Mouse (Mus musculus) lung, postnatal 0 days (tissue): ENCODE results near the gene Ddx41. TPM values are rescaled to one million over a fixed set of nuclear protein-coding genes. Genes with fewer than 3 reads are reported as not detected.

Source experiments
- ATAC-seq: fragments of 200-750 bp; cut with Nextera tagmentation; 2 replicates; pipeline ENCODE4 v1.8.0; 2017; ENCODE audit warnings: moderate library complexity
- DNase-seq: peaks from one replicate; pipeline ENCODE4 v3.0.0-alpha.2; 2016; ENCODE audit warnings: low spot score
- H3K27ac ChIP-seq: fragments of 300-500 bp; sonication (generic); 2 replicates; pipeline ENCODE4 v1.5.1; 2014; ENCODE audit warnings: antibody characterized with exemption, mild to moderate bottlenecking, low read length, mixed read lengths
- H3K27me3 ChIP-seq: fragments of 300-500 bp; sonication (generic); replicated peaks from 2 replicates; pipeline ENCODE4 v1.6.1; 2014; ENCODE audit warnings: low read length, mixed read lengths; ENCODE audit not compliant: insufficient read depth
- H3K36me3 ChIP-seq: fragments of 300-500 bp; sonication (generic); 2 replicates; pipeline ENCODE4 v1.6.1; 2014; ENCODE audit warnings: low read length, mixed read lengths; ENCODE audit not compliant: insufficient read depth
- H3K4me1 ChIP-seq: fragments of 300-500 bp; sonication (generic); 2 replicates; pipeline ENCODE4 v1.6.1; 2014; ENCODE audit warnings: antibody characterized with exemption, low read depth, low read length, mixed read lengths; ENCODE audit not compliant: insufficient read depth
- H3K4me2 ChIP-seq: fragments of 300-500 bp; sonication (generic); replicated peaks from 2 replicates; pipeline ENCODE4 v1.6.1; 2014; ENCODE audit warnings: low read depth, mild to moderate bottlenecking, low read length, moderate library complexity, mixed read lengths
- H3K4me3 ChIP-seq: fragments of 300-500 bp; sonication (generic); 2 replicates; pipeline ENCODE4 v1.5.1; 2014; ENCODE audit warnings: low read depth, low read length
- H3K9ac ChIP-seq: fragments of 300-500 bp; sonication (generic); replicated peaks from 2 replicates; pipeline ENCODE4 v1.6.1; 2014; ENCODE audit warnings: low read depth, mild to moderate bottlenecking
- H3K9me3 ChIP-seq: fragments of 300-500 bp; sonication (generic); 2 replicates; pipeline ENCODE4 v1.6.1; 2016; ENCODE audit warnings: low read length, mixed read lengths
- CTCF ChIP-seq: IDR thresholded peaks from 2 replicates; pipeline ENCODE4 v1.5.1; 2016; ENCODE audit warnings: antibody characterized with exemption, mild to moderate bottlenecking
- EP300 ChIP-seq: IDR thresholded peaks from 2 replicates; pipeline ENCODE4 v1.6.1; 2016; ENCODE audit warnings: antibody characterized with exemption, mild to moderate bottlenecking, control low read depth
- WGBS: fragments of 180-500 bp; shearing (Covaris S2); extraction: QIAGEN DNeasy Blood & Tissue Kit; methylation state at CpG from one replicate; pipeline ENCODE4 v1.1.7; 2014; 5-methylcytosine and 5-hydroxymethylcytosine counted together
- polyA plus RNA-seq: library from polyadenylated mRNA; unstranded; fragments of >200 nt; fragmentation: Nextera tagmentation; extraction: Ambion mirVana; gene quantifications from 2 replicates; pipeline ENCODE4 v1.2.1, GENCODE M21; 2015

Ddx41 gene
- polyA plus RNA-seq, 1 experiment from 2014 or later: 35.3 TPM

GRCm38 (mm10) chr13:55523951-55524600 lies 12.4 kb downstream of the Ddx41 start:
- Histone ChIP-seq H3K9ac (no peak overlapping the region), H3K4me3 (no peak overlapping the region), H3K36me3 (no peaks in the 10 kb centered on the region), H3K27ac (no peak overlapping the region), H3K27me3 (no peaks in the 10 kb centered on the region), H3K4me2 (no peak overlapping the region), H3K4me1 (no peaks in the 10 kb centered on the region), H3K9me3 (no peaks in the 10 kb centered on the region)
- TF ChIP-seq EP300 (no peak), CTCF (no peak)
- WGBS: 86% methylated on average over 23 of the region's 23 CpGs
- ATAC-seq (no peak), DNase-seq (no peak)

DNA sequence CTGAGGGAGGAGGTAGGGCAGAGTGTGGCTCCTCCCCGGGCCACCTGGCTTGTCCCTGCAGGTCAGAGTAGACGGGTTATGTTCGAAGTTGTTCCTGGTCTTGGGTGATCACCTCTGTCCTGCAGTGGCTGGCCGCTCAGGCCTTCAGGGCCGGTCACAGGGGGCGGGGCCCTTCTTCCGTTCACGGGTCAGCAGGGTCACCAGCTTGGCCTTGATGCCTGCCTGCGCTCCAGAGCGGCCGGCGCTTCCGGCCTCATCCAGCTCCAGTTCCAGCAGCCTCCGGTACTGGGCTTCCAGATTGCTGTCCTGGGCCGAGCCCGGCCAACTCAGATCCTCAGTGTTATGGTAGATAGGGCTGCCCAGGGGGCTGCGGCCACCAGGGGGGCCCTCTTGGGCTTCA lies 13.2 kb downstream of the Ddx41 start:
- Histone ChIP-seq H3K27ac (no peak overlapping the region), H3K9ac (no peak overlapping the region), H3K4me3 (no peak overlapping the region), H3K27me3 (no peaks in the 10 kb centered on the region), H3K4me1 (no peaks in the 10 kb centered on the region), H3K9me3 (no peaks in the 10 kb centered on the region), H3K4me2 (no peak overlapping the region), H3K36me3 (no peaks in the 10 kb centered on the region)
- DNase-seq: no peak
- ATAC-seq: peak; percentile 64
- WGBS: 63% methylated on average over 16 of the region's 17 CpGs
- TF ChIP-seq CTCF (no peak), EP300 (no peak)

- no peak overlapping the region for H3K4me3 ChIP-seq
- WGBS: 57% methylated on average over 8 of the region's 8 CpGs
- H3K27ac ChIP-seq: no peak overlapping the region
- ATAC-seq (no peak), DNase-seq (no peak)
- no peak overlapping the region for H3K9ac ChIP-seq
- H3K36me3 ChIP-seq: no peaks in the 10 kb centered on the region
- H3K4me1 ChIP-seq: no peaks in the 10 kb centered on the region
- no peak for TF ChIP-seq CTCF
- no peak for TF ChIP-seq EP300
- H3K27me3 ChIP-seq: no peaks in the 10 kb centered on the region
- H3K9me3 ChIP-seq: no peaks in the 10 kb centered on the region
- H3K4me2 ChIP-seq: no peak overlapping the region
Measured at GRCm38 (mm10) chr13:55522730-55523129, 13.7 kb downstream of the Ddx41 start.

DNA sequence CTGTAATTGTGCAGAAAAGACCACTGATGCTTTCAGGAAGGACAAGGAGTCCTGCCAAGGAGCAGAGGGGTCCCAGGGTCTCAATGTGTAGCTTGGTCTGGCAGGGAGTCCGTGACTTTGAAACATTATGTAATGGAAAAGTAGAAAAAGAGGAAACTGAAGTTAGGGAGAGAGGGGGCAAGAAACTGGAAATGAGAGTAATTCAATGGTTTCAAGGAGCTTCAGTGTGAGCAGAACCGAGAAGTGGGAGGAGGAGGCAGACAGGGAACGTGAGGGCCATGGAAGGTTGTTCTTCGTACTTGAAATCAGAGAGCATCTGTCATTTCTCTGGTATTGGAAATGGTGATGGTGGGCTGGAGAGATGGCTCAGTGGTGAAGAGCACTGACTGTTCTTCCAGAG lies 16.9 kb downstream of the Ddx41 start:
- no peak overlapping the region for H3K27ac ChIP-seq
- ATAC-seq: no peak
- H3K27me3 ChIP-seq: no peaks in the 10 kb centered on the region
- H3K36me3 ChIP-seq: no peaks in the 10 kb centered on the region
- H3K9me3 ChIP-seq: no peaks in the 10 kb centered on the region
- no peak for DNase-seq
- H3K9ac ChIP-seq: no peak overlapping the region
- H3K4me1 ChIP-seq: no peaks in the 10 kb centered on the region
- H3K4me2 ChIP-seq: no peak overlapping the region
- 66% methylated on average over 4 of the region's 4 CpGs for WGBS
- no peak overlapping the region for H3K4me3 ChIP-seq
- TF ChIP-seq EP300: no peak

GRCm38 (mm10) chr13:55516955-55517354 lies 19.5 kb downstream of the Ddx41 start:
- Histone ChIP-seq H3K27ac (no peak overlapping the region), H3K4me3 (no peak overlapping the region), H3K9me3 (no peaks in the 10 kb centered on the region), H3K4me2 (no peak overlapping the region), H3K27me3 (no peaks in the 10 kb centered on the region), H3K9ac (no peak overlapping the region), H3K4me1 (peaks cover 6% of the 10 kb centered on the region), H3K36me3 (no peaks in the 10 kb centered on the region)
- peak; percentile 92 for TF ChIP-seq CTCF
- TF ChIP-seq EP300: no peak
- DNase-seq (peak; percentile 82), ATAC-seq (no peak)
- 3% methylated on average over 5 of the region's 5 CpGs for WGBS

DNA sequence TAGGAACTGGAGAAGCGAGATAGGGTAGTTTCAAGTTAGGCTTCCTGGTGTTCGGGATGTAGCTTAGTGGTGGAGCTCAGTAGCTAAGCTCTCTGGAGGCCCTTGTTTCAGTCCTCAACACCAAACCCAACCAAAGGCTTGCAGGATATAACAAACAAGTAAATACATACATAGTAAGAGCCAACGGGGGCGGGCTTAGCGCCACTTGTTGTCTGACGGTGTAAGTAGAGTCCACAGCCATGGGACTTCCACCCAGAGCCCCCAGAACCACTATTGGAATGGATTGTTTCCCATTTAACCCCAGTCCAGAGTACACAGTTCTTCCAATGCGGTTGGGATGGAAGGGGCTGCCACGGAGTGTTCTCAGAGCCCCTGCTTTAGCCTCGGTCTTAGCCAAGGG lies 22.6 kb downstream of the Ddx41 start:
- no peak overlapping the region for H3K27ac ChIP-seq
- H3K36me3 ChIP-seq: peaks cover 6% of the 10 kb centered on the region; the same call in 1 of the 2 replicates
- no peaks in the 10 kb centered on the region for H3K27me3 ChIP-seq
- no peak overlapping the region for H3K4me3 ChIP-seq
- no peak overlapping the region for H3K9ac ChIP-seq
- whole genome bisulfite sequencing: 32% methylated on average over 9 of the region's 9 CpGs
- H3K4me1 ChIP-seq: peaks cover 21% of the 10 kb centered on the region
- peak overlapping the region; percentile 79; the same call in 1 of the 2 replicates for H3K4me2 ChIP-seq
- TF ChIP-seq CTCF: no peak
- no peak for TF ChIP-seq EP300
- no peaks in the 10 kb centered on the region for H3K9me3 ChIP-seq
- DNase-seq: no peak
- no peak for ATAC-seq
